Mouse (Mus musculus) stomach, postnatal 0 days (tissue): ENCODE results near the gene Th. TPM values are rescaled to one million over a fixed set of nuclear protein-coding genes. Genes with fewer than 3 reads are reported as not detected.

Source experiments
- ATAC-seq: fragments of 200-750 bp; cut with Nextera tagmentation; 2 replicates; pipeline ENCODE4 v1.8.0; 2017; ENCODE audit not compliant: low FRiP score, low TSS enrichment
- DNase-seq: peaks from one replicate; pipeline ENCODE4 v3.0.0-alpha.2; 2016; ENCODE audit warnings: low spot score
- H3K27ac ChIP-seq: fragments of 300-500 bp; sonication (generic); replicated peaks from 2 replicates; pipeline ENCODE4 v1.5.1; 2014; ENCODE audit warnings: mild to moderate bottlenecking, control low read depth
- H3K27me3 ChIP-seq: fragments of 300-500 bp; sonication (generic); 2 replicates; pipeline ENCODE4 v1.6.1; 2014; ENCODE audit warnings: low read length; ENCODE audit not compliant: control insufficient read depth, insufficient read depth
- H3K36me3 ChIP-seq: fragments of 300-500 bp; sonication (generic); 2 replicates; pipeline ENCODE4 v1.6.1; 2014; ENCODE audit warnings: low read length, mixed read lengths; ENCODE audit not compliant: control insufficient read depth, insufficient read depth
- H3K4me1 ChIP-seq: fragments of 300-500 bp; sonication (generic); replicated peaks from 2 replicates; pipeline ENCODE4 v1.6.1; 2014; ENCODE audit warnings: antibody characterized with exemption; ENCODE audit not compliant: control insufficient read depth, insufficient read depth
- H3K4me2 ChIP-seq: fragments of 300-500 bp; sonication (generic); replicated peaks from 2 replicates; pipeline ENCODE4 v1.6.1; 2014; ENCODE audit warnings: low read depth, mild to moderate bottlenecking, control low read depth, moderate library complexity
- H3K4me3 ChIP-seq: fragments of 300-500 bp; sonication (generic); 2 replicates; pipeline ENCODE4 v1.5.1; 2014; ENCODE audit warnings: low read depth, low read length, control low read depth
- H3K9ac ChIP-seq: fragments of 300-500 bp; sonication (generic); 2 replicates; pipeline ENCODE4 v1.6.1; 2014; ENCODE audit warnings: mild to moderate bottlenecking, low read length, control low read depth, mixed read lengths
- H3K9me3 ChIP-seq: fragments of 300-500 bp; sonication (generic); 2 replicates; pipeline ENCODE4 v1.6.1; 2016; ENCODE audit warnings: low read length; ENCODE audit not compliant: control insufficient read depth
- CTCF ChIP-seq: IDR thresholded peaks from 2 replicates; pipeline ENCODE4 v1.5.1; 2016; ENCODE audit warnings: antibody characterized with exemption, low read depth, mild to moderate bottlenecking, moderate library complexity
- EP300 ChIP-seq: optimal IDR thresholded peaks from 2 replicates; pipeline ENCODE3; 2016; ENCODE audit warnings: antibody characterized with exemption
- WGBS: fragments of 180-500 bp; shearing (Covaris S2); extraction: QIAGEN DNeasy Blood & Tissue Kit; methylation state at CpG from one replicate; pipeline ENCODE4 v1.1.7; 2014; 5-methylcytosine and 5-hydroxymethylcytosine counted together
- polyA plus RNA-seq: library from polyadenylated mRNA; unstranded; fragments of >200 nt; fragmentation: Nextera tagmentation; extraction: Ambion mirVana; gene quantifications from 2 replicates; pipeline ENCODE4 v1.2.1, GENCODE M21; 2015

The Th gene
- polyA plus RNA-seq, 1 experiment from 2014 or later, result 0.76 TPM

- H3K9me3 ChIP-seq, result no peaks in the 10 kb centered on the region
- TF ChIP-seq CTCF (no peak), EP300 (no peak)
- no peak overlapping the region for H3K4me3 ChIP-seq
- H3K4me2 ChIP-seq, result no peak overlapping the region
- H3K27me3 ChIP-seq, result no peaks in the 10 kb centered on the region
- ATAC-seq, result no peak
- no peak overlapping the region for H3K9ac ChIP-seq
- no peak overlapping the region for H3K27ac ChIP-seq
- WGBS, result 46% methylated on average over 12 of the region's 12 CpGs
- H3K4me1 ChIP-seq, result no peaks in the 10 kb centered on the region
- H3K36me3 ChIP-seq, result no peaks in the 10 kb centered on the region
- DNase-seq, result peak; percentile 13
Measured at GRCm38 (mm10) chr7:142893721-142894639, 36.9 kb downstream of the Th start.

DNA sequence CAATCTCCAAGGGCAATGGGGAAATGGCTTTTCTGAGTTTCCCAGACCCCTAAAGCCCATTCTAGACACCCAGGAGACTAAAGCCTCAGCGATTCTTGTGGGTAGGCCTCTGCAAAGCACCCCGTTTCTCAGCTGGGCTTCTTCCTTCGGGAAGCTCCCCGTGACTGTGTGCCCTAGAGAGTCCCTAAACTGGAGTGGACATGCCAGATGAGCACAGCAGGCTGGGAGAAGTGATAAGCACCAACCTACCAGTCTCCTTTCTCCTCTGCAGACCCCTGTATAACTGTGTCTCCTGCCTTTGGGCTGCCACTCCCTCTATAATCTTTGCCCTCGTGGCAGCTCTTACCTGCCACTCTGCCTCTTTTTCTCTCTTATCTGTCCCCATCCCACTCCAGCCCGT is 37.6 kb downstream of the Th start:
- no peak for ATAC-seq

DNA sequence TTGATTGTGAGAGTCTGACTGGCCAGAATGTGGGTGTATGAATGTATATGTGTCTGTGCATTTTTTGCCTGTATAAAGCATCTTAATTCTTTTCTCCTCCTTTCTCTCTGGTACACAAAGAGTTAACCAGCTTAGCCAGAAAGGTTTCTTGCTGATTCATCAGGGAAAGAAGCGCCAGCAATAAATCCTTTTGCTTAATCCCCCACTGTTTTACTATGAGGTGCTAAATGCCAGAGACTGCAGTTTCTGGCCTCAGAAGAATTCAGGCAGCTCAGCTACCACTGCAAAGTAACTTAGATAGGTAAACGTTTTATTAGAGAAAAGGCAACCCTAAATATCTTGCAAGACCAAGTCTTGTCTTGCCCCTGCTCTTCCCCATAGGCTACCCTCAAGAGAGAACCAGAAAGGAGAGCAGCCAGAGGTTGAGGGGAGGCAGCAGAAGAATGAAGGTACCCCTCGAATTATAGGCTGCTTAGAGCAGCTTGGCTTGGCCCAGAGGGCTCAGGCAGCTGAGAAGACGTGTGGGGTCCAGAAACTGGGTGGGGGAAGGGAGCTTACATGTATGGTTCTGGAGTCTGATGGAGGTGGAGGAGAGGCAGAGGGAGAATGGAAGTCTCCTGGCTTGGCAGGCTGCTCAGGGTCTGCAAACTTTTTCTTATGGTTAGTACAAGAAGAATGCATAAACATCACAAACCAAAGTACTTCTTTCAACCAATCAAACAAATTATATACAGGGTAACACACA is 61.3 kb downstream of the Th start:
- DNase-seq (no peak), ATAC-seq (no peak)
- WGBS, result 6% methylated on average over 4 of the region's 4 CpGs
- Histone ChIP-seq H3K9ac (no peak overlapping the region), H3K4me1 (no peaks in the 10 kb centered on the region), H3K4me3 (no peak overlapping the region), H3K4me2 (no peak overlapping the region), H3K27ac (no peak overlapping the region), H3K9me3 (no peaks in the 10 kb centered on the region), H3K27me3 (no peaks in the 10 kb centered on the region), H3K36me3 (no peaks in the 10 kb centered on the region)
- TF ChIP-seq CTCF, result no peak

More for the DNA sequence above, 37.6 kb downstream of the Th start:
- DNase-seq, result peak; percentile 8
- H3K4me2 ChIP-seq, result no peak overlapping the region
- H3K9ac ChIP-seq, result no peak overlapping the region
- no peaks in the 10 kb centered on the region for H3K27me3 ChIP-seq
- 66% methylated on average over 6 of the region's 6 CpGs for WGBS
- H3K4me3 ChIP-seq, result no peak overlapping the region
- H3K4me1 ChIP-seq, result no peaks in the 10 kb centered on the region
- TF ChIP-seq CTCF (no peak), EP300 (no peak)
- H3K9me3 ChIP-seq, result no peaks in the 10 kb centered on the region
- no peaks in the 10 kb centered on the region for H3K36me3 ChIP-seq
- H3K27ac ChIP-seq, result no peak overlapping the region

GRCm38 (mm10) chr7:142850681-142851080 is 80.2 kb downstream of the Th start:
- no peak for ATAC-seq

More at GRCm38 (mm10) chr7:142850681-142851080, 80.2 kb downstream of the Th start:
- no peaks in the 10 kb centered on the region for H3K27me3 ChIP-seq
- H3K4me2 ChIP-seq, result no peak overlapping the region
- H3K36me3 ChIP-seq, result no peaks in the 10 kb centered on the region
- WGBS, result 16% methylated on average over 6 of the region's 6 CpGs
- peak; percentile 65 for DNase-seq
- H3K9ac ChIP-seq, result no peak overlapping the region
- H3K4me3 ChIP-seq, result no peak overlapping the region
- no peak overlapping the region for H3K27ac ChIP-seq
- no peaks in the 10 kb centered on the region for H3K4me1 ChIP-seq
- H3K9me3 ChIP-seq, result no peaks in the 10 kb centered on the region
- no peak for TF ChIP-seq EP300
- TF ChIP-seq CTCF, result peak; percentile 84

Other genes starting within 250 kb of the Th start
- 1.7 and 6.5 TPM in 2 replicates for gene Ins2, start 187.7 kb downstream of the Th start, polyA plus RNA-seq
- gene Ascl2, start 38.1 kb upstream of the Th start, polyA plus RNA-seq, result 4.3 and 4.5 TPM in 2 replicates
- 0.61 and 0.98 TPM in 2 replicates for gene Tspan32, start 73.9 kb upstream of the Th start, polyA plus RNA-seq
- gene Cd81, start 121.6 kb upstream of the Th start, polyA plus RNA-seq, result 372 and 381 TPM in 2 replicates
- 44.7 and 46.9 TPM in 2 replicates for gene Tssc4, start 138.1 kb upstream of the Th start, polyA plus RNA-seq
- 2.0 and 3.3 TPM in 2 replicates for gene Trpm5, start 163.5 kb upstream of the Th start, polyA plus RNA-seq
- gene Kcnq1, start 175.2 kb upstream of the Th start, polyA plus RNA-seq, result 17.8 and 21.2 TPM in 2 replicates